Mouse (Mus musculus): ENCODE results near the gene Gm4969.

GRCm38 (mm10) chr7:19049252-19049651 is 68.9 kb downstream of the Gm4969 start:
- TF ChIP-seq CTCF (IDR thresholded peaks at IDR 0.05; ENCODE audit: low read depth) (no peak), EP300 (IDR thresholded peaks at IDR 0.05; ENCODE audit: low read depth) (no peak)
